Mouse (Mus musculus) lung, adult 2 months (tissue): ENCODE data around the gene Crim1. TPM values are rescaled to one million over a fixed set of nuclear protein-coding genes. Genes with fewer than 3 reads are reported as not detected.

Source experiments
- DNase-seq: peaks from one replicate; pipeline ENCODE4 v3.0.0; 2022
- H3K4me1 ChIP-seq: fragments of 200-500 bp; 2 replicates; pipeline ENCODE4 v1.6.1; 2011; ENCODE audit warnings: low read length; ENCODE audit not compliant: control insufficient read depth, insufficient read depth
- H3K4me3 ChIP-seq: fragments of 200-500 bp; replicated peaks from 2 replicates; pipeline ENCODE3; 2011; ENCODE audit warnings: low read depth, mild to moderate bottlenecking, control low read depth, low read length; ENCODE audit errors: extremely low read depth
- CTCF ChIP-seq: fragments of 200-500 bp; IDR thresholded peaks from 2 replicates; pipeline ENCODE4 v1.5.1; 2011; ENCODE audit warnings: mild to moderate bottlenecking, low read length, control low read depth; ENCODE audit not compliant: insufficient read depth
- POLR2A ChIP-seq: fragments of 200-500 bp; IDR thresholded peaks from 2 replicates; pipeline ENCODE4 v1.6.1; 2011; ENCODE audit warnings: low read depth, mild to moderate bottlenecking, control low read depth, low read length, borderline replicate concordance; ENCODE audit errors: extremely low read depth
- WGBS: fragments of 180-500 bp; shearing (Covaris S2); methylation state at CpG from one replicate; pipeline ENCODE4 v1.1.7; 2018; 5-methylcytosine and 5-hydroxymethylcytosine counted together
- polyA plus RNA-seq: library from polyadenylated mRNA; depleted of rRNA; stranded (reverse); fragments of >200 nt; gene quantifications from 2 replicates; pipeline ENCODE4 v1.2.3, GENCODE M21; 2012

Gene Crim1
- polyA plus RNA-seq, 1 experiment = 119 TPM

GRCm38 (mm10) chr17:78291030-78291429, 91.0 kb downstream of the Crim1 start:
- 96% methylated on average over 5 of the region's 5 CpGs for WGBS
- TF ChIP-seq POLR2A (no peak), CTCF (no peak)
- Histone ChIP-seq H3K4me3 (no peak overlapping the region), H3K4me1 (peaks cover 3% of the 10 kb centered on the region; the same call in 1 of the 2 replicates)
- no peak for DNase-seq

DNA sequence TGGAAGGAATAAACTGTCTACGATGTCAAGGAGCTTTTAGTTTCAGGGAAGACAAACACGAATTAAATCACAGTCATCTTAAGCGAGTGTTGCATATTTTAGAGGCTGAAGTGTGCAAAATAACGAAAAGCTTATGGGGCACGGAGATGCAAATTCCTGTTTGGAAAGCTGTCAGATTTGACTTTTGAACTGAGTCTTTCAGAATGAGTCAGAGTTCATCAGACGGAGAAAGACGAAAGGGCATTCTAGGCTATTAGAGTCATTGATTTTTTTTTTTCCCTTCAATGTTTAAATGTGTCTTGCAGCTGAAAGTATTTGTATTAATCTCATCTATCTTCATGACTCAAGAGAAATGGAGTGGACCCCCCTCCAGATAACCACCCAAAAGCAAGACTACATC, 92.3 kb downstream of the Crim1 start:
- DNase-seq = no peak
- peaks cover 3% of the 10 kb centered on the region; the same call in 1 of the 2 replicates for H3K4me1 ChIP-seq
- 73% methylated on average over 7 of the region's 7 CpGs for WGBS
- TF ChIP-seq POLR2A (no peak), CTCF (no peak)
- no peak overlapping the region for H3K4me3 ChIP-seq

GRCm38 (mm10) chr17:78292827-78293488, 92.9 kb downstream of the Crim1 start:
- TF ChIP-seq CTCF = no peak
- no peak for TF ChIP-seq POLR2A
- H3K4me1 ChIP-seq = peaks cover 3% of the 10 kb centered on the region
- no peak for DNase-seq
- no peak overlapping the region for H3K4me3 ChIP-seq
- 94% methylated on average over 10 of the region's 10 CpGs for WGBS

DNA sequence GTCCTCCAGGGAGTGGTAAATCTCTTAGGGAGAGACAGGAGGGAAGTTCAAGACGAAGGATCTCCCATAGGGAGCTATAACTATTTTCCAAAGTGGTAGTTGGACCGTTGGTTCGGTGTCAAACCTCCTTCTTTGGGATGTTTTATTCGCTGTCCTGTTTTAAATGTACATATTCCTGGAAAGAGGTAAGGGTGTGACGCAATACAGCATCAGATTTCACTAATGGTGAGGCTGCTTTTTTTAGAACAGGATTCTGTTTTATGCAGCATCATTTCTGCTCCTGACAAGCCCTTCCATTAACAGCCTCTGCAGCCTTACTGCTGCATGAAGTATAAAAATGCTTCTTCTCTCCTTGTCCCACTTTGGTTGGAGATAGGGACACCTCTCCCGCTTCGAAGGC, 95.9 kb downstream of the Crim1 start:
- DNase-seq = no peak
- WGBS = 83% methylated on average over 7 of the region's 7 CpGs
- peaks cover 5% of the 10 kb centered on the region; the same call in 1 of the 2 replicates for H3K4me1 ChIP-seq
- TF ChIP-seq CTCF (no peak), POLR2A (no peak)
- H3K4me3 ChIP-seq = no peak overlapping the region

GRCm38 (mm10) chr17:78298140-78298539, 98.1 kb downstream of the Crim1 start:
- no peak for DNase-seq
- Histone ChIP-seq H3K4me3 (no peak overlapping the region), H3K4me1 (peaks cover 5% of the 10 kb centered on the region)
- 54% methylated on average over 5 of the region's 5 CpGs for WGBS
- TF ChIP-seq POLR2A (no peak), CTCF (peak; percentile 54; the same call in 1 of the 2 replicates)

GRCm38 (mm10) chr17:78298967-78299540, 99.0 kb downstream of the Crim1 start:
- no peak for TF ChIP-seq CTCF
- no peak for TF ChIP-seq POLR2A
- peaks cover 5% of the 10 kb centered on the region for H3K4me1 ChIP-seq
- H3K4me3 ChIP-seq = no peak overlapping the region
- 35% methylated on average over 8 of the region's 8 CpGs for WGBS
- no peak for DNase-seq

GRCm38 (mm10) chr17:78303053-78303452, 103.0 kb downstream of the Crim1 start:
- 77% methylated on average over 2 of the region's 2 CpGs for WGBS
- TF ChIP-seq CTCF (no peak), POLR2A (no peak)
- Histone ChIP-seq H3K4me3 (no peak overlapping the region), H3K4me1 (peaks cover 3% of the 10 kb centered on the region)
- no peak for DNase-seq

DNA sequence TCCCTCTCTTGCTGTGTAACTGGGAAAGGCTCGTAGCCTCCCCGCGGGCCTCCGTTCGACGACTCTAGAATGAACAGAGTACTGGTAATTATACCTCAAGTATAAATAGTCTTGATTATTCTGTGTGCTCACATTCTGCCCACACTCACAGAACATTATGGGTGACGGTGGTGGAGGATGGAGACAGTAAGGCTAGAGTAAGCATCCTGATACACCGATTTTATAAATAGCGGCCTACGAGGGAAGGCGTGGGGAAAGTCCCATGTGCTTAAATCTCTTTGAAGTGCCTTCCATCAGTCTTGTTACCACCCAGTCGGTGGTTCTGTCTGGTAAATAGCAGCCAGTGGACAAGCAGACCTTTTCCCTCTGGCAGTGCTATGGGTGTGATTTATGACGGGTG, 104.0 kb downstream of the Crim1 start:
- Histone ChIP-seq H3K4me1 (peaks cover under 1% of the 10 kb centered on the region), H3K4me3 (no peak overlapping the region)
- no peak for DNase-seq
- TF ChIP-seq POLR2A = no peak
- no peak for TF ChIP-seq CTCF
- WGBS = 86% methylated on average over 13 of the region's 13 CpGs

DNA sequence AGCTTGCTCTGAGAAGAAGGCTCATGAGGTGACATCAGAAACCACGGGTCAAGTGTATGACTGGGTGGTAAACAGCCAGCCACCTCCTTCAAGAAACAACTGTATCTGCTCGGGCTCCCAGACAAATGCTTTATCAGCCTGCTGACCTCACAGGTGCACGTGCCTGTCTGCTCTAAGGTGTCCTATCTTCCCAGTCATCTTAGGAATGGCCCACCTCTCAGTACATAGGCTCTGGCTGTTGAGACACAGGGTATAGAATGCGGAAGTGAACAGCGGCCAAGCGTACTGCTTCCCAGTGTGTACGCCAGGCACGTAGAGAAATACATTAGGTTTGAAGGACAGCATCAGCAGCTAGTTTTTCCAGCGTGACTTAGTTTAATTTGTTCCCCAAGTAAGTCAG, 106.4 kb downstream of the Crim1 start:
- no peaks in the 10 kb centered on the region; the same call in 1 of the 2 replicates for H3K4me1 ChIP-seq
- TF ChIP-seq CTCF (no peak), POLR2A (no peak)
- 91% methylated on average over 9 of the region's 9 CpGs for WGBS
- H3K4me3 ChIP-seq = no peak overlapping the region
- DNase-seq = no peak

GRCm38 (mm10) chr17:78308221-78308620, 108.2 kb downstream of the Crim1 start:
- no peak for DNase-seq
- 88% methylated on average over 9 of the region's 9 CpGs for WGBS
- Histone ChIP-seq H3K4me3 (no peak overlapping the region), H3K4me1 (no peaks in the 10 kb centered on the region)
- TF ChIP-seq POLR2A (no peak), CTCF (no peak)

DNA sequence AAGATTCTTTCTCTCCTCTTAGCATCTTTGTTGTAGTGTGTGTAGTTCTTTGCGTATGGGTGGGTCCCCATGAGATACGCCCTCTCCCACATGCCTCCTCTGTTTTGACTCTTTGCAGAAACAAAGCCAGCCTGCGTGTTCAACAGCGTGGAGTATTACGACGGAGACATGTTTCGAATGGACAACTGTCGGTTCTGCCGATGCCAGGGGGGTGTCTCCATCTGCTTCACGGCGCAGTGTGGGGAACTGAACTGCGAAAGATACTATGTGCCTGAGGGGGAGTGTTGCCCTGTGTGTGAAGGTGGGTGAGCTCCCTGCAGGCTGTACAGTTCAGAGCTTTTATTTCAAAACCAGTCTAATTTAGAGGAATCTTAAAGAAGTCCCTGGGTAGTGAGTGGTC, 113.0 kb downstream of the Crim1 start:
- no peak for TF ChIP-seq CTCF
- no peak for TF ChIP-seq POLR2A
- Histone ChIP-seq H3K4me1 (no peaks in the 10 kb centered on the region), H3K4me3 (no peak overlapping the region)
- DNase-seq = no peak
- 90% methylated on average over 12 of the region's 12 CpGs for WGBS
